Mouse (Mus musculus): ENCODE measurements around the gene Josd2.

The Josd2 gene

GRCm38 (mm10) chr7:44501563-44502115 lies 33.9 kb downstream of the Josd2 start:
- DNase-seq, result peak; percentile 80 to 84

GRCm38 (mm10) chr7:44507491-44507890 lies 39.7 kb downstream of the Josd2 start:
- no peak for DNase-seq

- DNase-seq, result no peak
These were observed 51.6 kb downstream of the Josd2 start for GRCm38 (mm10) chr7:44519240-44519913.

- no peak for DNase-seq
These were observed 53.2 kb downstream of the Josd2 start for GRCm38 (mm10) chr7:44520990-44521389.
